Mouse (Mus musculus) brain, embryonic 14.5 days (tissue): ENCODE data around the gene Eif3d. TPM values are rescaled to one million over a fixed set of nuclear protein-coding genes. Genes with fewer than 3 reads are reported as not detected.
"Not testable (repeated sequence)": the region's sequence is repeated elsewhere in the genome, so short reads cannot be mapped to it uniquely, and the experiment has no call there.

Source experiments
- DNase-seq: peaks from one replicate; pipeline ENCODE4 v3.0.0-alpha.2; 2011; ENCODE audit warnings: low read depth
- CTCF ChIP-seq: fragments of 200-500 bp; IDR thresholded peaks from 2 replicates; pipeline ENCODE4 v1.5.1; 2012; ENCODE audit warnings: inconsistent platforms, mild to moderate bottlenecking, moderate library complexity, borderline replicate concordance; ENCODE audit not compliant: insufficient read depth, insufficient read length; ENCODE audit errors: extremely low read depth
- POLR2A ChIP-seq: fragments of 200-500 bp; IDR thresholded peaks from 2 replicates; pipeline ENCODE4 v1.6.1; 2012; ENCODE audit warnings: mild to moderate bottlenecking, inconsistent platforms, borderline replicate concordance; ENCODE audit not compliant: poor library complexity, insufficient read depth, insufficient read length, severe bottlenecking; ENCODE audit errors: extremely low read depth
- polyA plus RNA-seq: library from polyadenylated mRNA; depleted of rRNA; stranded (reverse); fragments of >200 nt; gene quantifications from 2 replicates; pipeline ENCODE4 v1.2.3, GENCODE M21; 2012; rRNA removed

Eif3d gene
- polyA plus RNA-seq, result 202 and 208 TPM in 2 replicates

GRCm38 (mm10) chr15:77970470-77971292 lies at the start of gene Eif3d:
TSS of gene Eif3d (minus strand) at chr15:77970813.
- TF ChIP-seq CTCF (no peak), POLR2A (peak; percentile 76; the same call in 1 of the 2 replicates)
- peak; percentile 99 for DNase-seq

- TF ChIP-seq CTCF, result no peak
- no peak for TF ChIP-seq POLR2A
- DNase-seq, result no peak
Measured at GRCm38 (mm10) chr15:78014046-78014445, 43.4 kb upstream of the Eif3d start.

DNA sequence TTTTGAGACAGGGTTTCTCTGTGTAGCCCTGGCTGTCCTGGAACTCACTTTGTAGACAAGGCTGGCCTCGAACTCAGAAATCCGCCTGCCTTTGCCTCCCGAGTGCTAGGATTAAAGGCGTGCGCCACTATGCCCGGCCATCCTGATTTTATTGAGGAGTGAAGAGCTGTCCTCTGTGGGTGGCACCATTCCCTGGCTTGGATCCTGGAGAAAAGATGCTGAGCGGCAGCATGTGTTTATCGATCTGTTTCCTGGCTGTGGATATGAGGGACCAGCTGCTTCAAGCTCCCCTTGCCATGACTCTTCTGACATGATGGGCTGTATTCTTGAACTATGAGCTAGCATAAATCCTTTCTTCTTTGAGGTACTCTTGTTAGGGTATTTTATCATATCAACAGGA lies 37.6 kb upstream of the Eif3d start:
- not testable (repeated sequence) for DNase-seq

DNA sequence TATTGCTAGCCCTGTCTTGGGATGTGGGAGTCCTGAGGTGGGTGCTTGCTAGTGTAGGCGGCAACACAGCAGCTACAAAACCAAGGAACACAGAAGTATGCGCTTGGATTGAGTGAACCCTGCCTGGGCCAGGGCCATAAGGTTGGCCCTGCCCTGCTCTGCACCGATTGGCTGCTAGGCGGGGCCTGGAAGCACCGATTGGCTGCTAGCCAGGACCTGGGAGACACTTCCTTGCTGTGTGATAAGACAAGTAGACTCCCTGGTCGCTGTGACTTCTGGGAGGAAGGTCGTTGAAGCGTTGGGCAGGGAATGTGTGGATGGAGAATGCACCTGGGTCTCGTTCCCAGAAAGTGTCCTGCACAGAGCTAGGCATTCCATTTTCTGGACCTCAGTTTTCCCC lies 33.3 kb upstream of the Eif3d start:
- DNase-seq, result peak; percentile 49
- TF ChIP-seq CTCF (no peak), POLR2A (no peak)

- TF ChIP-seq POLR2A (no peak), CTCF (no peak)
- DNase-seq, result no peak
Measured at GRCm38 (mm10) chr15:78001400-78001799, 30.8 kb upstream of the Eif3d start.

- peak; percentile 15 for DNase-seq
- TF ChIP-seq CTCF (no peak), POLR2A (no peak)
Measured at GRCm38 (mm10) chr15:77988541-77988940, 17.9 kb upstream of the Eif3d start.

GRCm38 (mm10) chr15:77983391-77983790 lies 12.8 kb upstream of the Eif3d start:
- TF ChIP-seq POLR2A (no peak), CTCF (no peak)

GRCm38 (mm10) chr15:77982195-77982939 lies 11.8 kb upstream of the Eif3d start:
- TF ChIP-seq POLR2A (no peak), CTCF (peak; percentile 91)
- peak; percentile 78 for DNase-seq

More at GRCm38 (mm10) chr15:77983391-77983790, 12.8 kb upstream of the Eif3d start:
- DNase-seq, result no peak

DNA sequence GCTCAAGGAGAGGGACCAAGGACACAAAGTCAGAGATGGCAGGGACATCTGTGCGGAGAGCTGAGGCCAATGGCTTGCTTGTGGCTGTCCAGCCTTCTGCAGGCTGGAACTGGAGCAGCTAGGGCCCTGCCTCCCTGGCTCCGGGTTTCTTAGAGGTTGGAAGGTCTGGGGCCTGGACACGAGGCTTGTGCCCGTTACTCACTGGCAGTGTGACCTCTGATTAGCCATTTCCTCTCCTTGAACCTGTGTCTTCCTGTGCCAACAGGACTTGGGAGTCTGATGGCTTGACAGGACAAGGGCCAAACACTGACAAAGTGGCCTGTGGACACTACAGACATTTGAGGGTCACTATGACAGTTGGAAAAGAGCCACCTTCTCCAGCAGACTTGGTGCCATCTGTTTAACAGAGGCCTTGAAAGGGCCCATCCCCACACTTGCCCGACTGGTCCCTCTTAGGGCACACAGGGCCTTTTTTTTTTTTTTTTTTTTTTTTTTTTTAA lies 10.6 kb upstream of the Eif3d start:
- DNase-seq, result no peak
- TF ChIP-seq CTCF, result no peak
- no peak for TF ChIP-seq POLR2A

- TF ChIP-seq CTCF, result no peak
- TF ChIP-seq POLR2A, result no peak
Measured at GRCm38 (mm10) chr15:77979427-77979865, 8.8 kb upstream of the Eif3d start.

DNA sequence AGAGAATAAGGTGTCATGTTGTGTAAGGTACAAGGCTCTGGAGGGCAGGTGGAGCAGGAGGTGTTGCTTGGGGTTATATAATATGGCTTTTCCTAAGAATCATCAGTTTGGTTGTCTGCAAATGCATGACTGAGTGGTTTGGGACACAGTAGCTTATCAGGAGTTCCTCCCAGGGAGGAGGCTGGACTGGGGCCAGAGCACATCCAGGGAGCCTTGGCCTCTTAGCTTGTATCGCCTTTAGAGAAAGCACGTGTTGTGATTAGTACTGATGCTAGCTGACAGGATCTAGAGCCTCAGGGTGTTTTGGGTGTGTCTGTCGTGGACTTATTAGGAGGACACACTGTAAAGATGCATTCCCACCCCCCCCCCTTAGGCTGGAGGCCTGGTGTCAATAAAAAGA lies 7.0 kb upstream of the Eif3d start:
- TF ChIP-seq POLR2A (no peak), CTCF (no peak)
- DNase-seq, result no peak

More at GRCm38 (mm10) chr15:77979427-77979865, 8.8 kb upstream of the Eif3d start:
- no peak for DNase-seq
